Mouse (Mus musculus) neural tube, postnatal 0 days (tissue): Measurements from ENCODE around the gene Poldip2. TPM values are rescaled to one million over a fixed set of nuclear protein-coding genes. Genes with fewer than 3 reads are reported as not detected.

ENCODE experiments used
- polyA plus RNA-seq: library from polyadenylated mRNA; unstranded; fragments of >200 nt; fragmentation: Nextera tagmentation; extraction: Ambion mirVana; gene quantifications from 2 replicates; pipeline ENCODE4 v1.2.1, GENCODE M21; 2015

The Poldip2 gene
- 167 and 168 TPM in 2 replicates for polyA plus RNA-seq

GRCm38 (mm10) chr11:78512025-78512957 is at the start of gene Poldip2, which contains the start of gene Tmem199:
Gene Poldip2 (plus strand): TSS chr11:78512193.
Gene Tmem199 (minus strand): TSS chr11:78512172.

GRCm38 (mm10) chr11:78465568-78466180 is 46.3 kb upstream of the Poldip2 start, which contains the start of gene Slc46a1:
Gene Slc46a1 (plus strand): TSS chr11:78465697.

GRCm38 (mm10) chr11:78497544-78498522 is 14.2 kb upstream of the Poldip2 start, which contains the start of gene Sarm1:
Gene Sarm1 (minus strand): TSS chr11:78497754.

GRCm38 (mm10) chr11:78499004-78499403 is 13.0 kb upstream of the Poldip2 start, which contains the start of gene Vtn:
Gene Vtn (plus strand): TSS chr11:78499091.

GRCm38 (mm10) chr11:78502909-78503650 is 8.9 kb upstream of the Poldip2 start, which contains the start of gene Sebox:
Gene Sebox (plus strand): TSS chr11:78503447.

GRCm38 (mm10) chr11:78536080-78536689 is 24.2 kb downstream of the Poldip2 start, which contains the start of the genes Tnfaip1 and Ift20:
Gene Tnfaip1 (minus strand): TSS chr11:78536332.
Gene Ift20 (plus strand): TSS chr11:78536361.

GRCm38 (mm10) chr11:78550168-78551058 is 38.4 kb downstream of the Poldip2 start, which contains the start of gene Tmem97:
Gene Tmem97 (minus strand): TSS chr11:78550777.

Other genes with a start within 250 kb of the Poldip2 start
- 0.13 and 0.22 TPM in 2 replicates for gene BC030499, start 221.4 kb upstream of the Poldip2 start, polyA plus RNA-seq
- gene Spag5, start 210.7 kb upstream of the Poldip2 start, polyA plus RNA-seq, result 7.5 and 7.9 TPM in 2 replicates
- 1,117 and 1,134 TPM in 2 replicates for gene Aldoc, start 189.2 kb upstream of the Poldip2 start, polyA plus RNA-seq
- gene Pigs, start 183.8 kb upstream of the Poldip2 start, polyA plus RNA-seq, result 90.8 and 112 TPM in 2 replicates
- gene Unc119, start 168.7 kb upstream of the Poldip2 start, polyA plus RNA-seq, result 97.8 and 99.2 TPM in 2 replicates
- not detected in 2 replicates for gene Foxn1, start 125.6 kb upstream of the Poldip2 start, polyA plus RNA-seq
- not detected in 2 replicates for gene Slc13a2, start 90.0 kb upstream of the Poldip2 start, polyA plus RNA-seq
- gene Slc46a1, start 46.5 kb upstream of the Poldip2 start, polyA plus RNA-seq, result 20.6 and 23.2 TPM in 2 replicates
- gene Sarm1, start 14.4 kb upstream of the Poldip2 start, polyA plus RNA-seq, result 30.9 and 37.9 TPM in 2 replicates
- gene Vtn, start 13.1 kb upstream of the Poldip2 start, polyA plus RNA-seq, result 134 and 170 TPM in 2 replicates
- 0.12 TPM in 1 of 2 replicates, not detected in the other for gene Sebox, start 8.7 kb upstream of the Poldip2 start, polyA plus RNA-seq
- gene Tmem199, start within 50 bp of the Poldip2 start, polyA plus RNA-seq, result 84.7 and 90.1 TPM in 2 replicates
- 49.3 and 51.3 TPM in 2 replicates for gene Tnfaip1, start 24.1 kb downstream of the Poldip2 start, polyA plus RNA-seq
- gene Ift20, start 24.2 kb downstream of the Poldip2 start, polyA plus RNA-seq, result 131 and 141 TPM in 2 replicates
- 51.4 and 53.5 TPM in 2 replicates for gene Tmem97, start 38.6 kb downstream of the Poldip2 start, polyA plus RNA-seq
- gene Nlk, start 185.2 kb downstream of the Poldip2 start, polyA plus RNA-seq, result 19.9 and 21.2 TPM in 2 replicates
- gene Ccnq, start 239.5 kb downstream of the Poldip2 start, polyA plus RNA-seq, result 39.6 and 42.6 TPM in 2 replicates